Mouse (Mus musculus): ENCODE measurements at regions not wholly inside any gene's neighbourhood (a gene's known extent, or its start where the extent isn't known, plus 50 kb on each side); places are given as distances from the start of the nearest gene placed in this dataset.

GRCm38 (mm10) chr16:30136849-30137248 is 72.7 kb downstream of the Hes1 start:
- TF ChIP-seq CTCF (IDR thresholded peaks at IDR 0.05; ENCODE audit: borderline replicate concordance, extremely low read depth, insufficient read depth, insufficient read length) (no peak), POLR2A (IDR thresholded peaks at IDR 0.05; ENCODE audit: borderline replicate concordance, extremely low read depth, insufficient read depth, insufficient read length, poor library complexity, severe bottlenecking) (no peak)
- no peak for DNase-seq (ENCODE audit: low read depth)

- TF ChIP-seq CTCF (IDR thresholded peaks at IDR 0.05; ENCODE audit: borderline replicate concordance, extremely low read depth, insufficient read depth, insufficient read length) (no peak), POLR2A (IDR thresholded peaks at IDR 0.05; ENCODE audit: borderline replicate concordance, extremely low read depth, insufficient read depth, insufficient read length, poor library complexity, severe bottlenecking) (no peak)
- DNase-seq (ENCODE audit: low read depth): peak; percentile 59
These were observed 73.6 kb downstream of the Hes1 start for GRCm38 (mm10) chr16:30137812-30138211.

GRCm38 (mm10) chr16:30144818-30145464 is 80.8 kb downstream of the Hes1 start:
- no peak for DNase-seq (ENCODE audit: low read depth)
- TF ChIP-seq CTCF (IDR thresholded peaks at IDR 0.05; ENCODE audit: borderline replicate concordance, extremely low read depth, insufficient read depth, insufficient read length) (no peak), POLR2A (IDR thresholded peaks at IDR 0.05; ENCODE audit: borderline replicate concordance, extremely low read depth, insufficient read depth, insufficient read length, poor library complexity, severe bottlenecking) (no peak)

- no peak for TF ChIP-seq POLR2A (IDR thresholded peaks at IDR 0.05; ENCODE audit: borderline replicate concordance, extremely low read depth, insufficient read depth, insufficient read length, poor library complexity, severe bottlenecking)
- TF ChIP-seq CTCF (IDR thresholded peaks at IDR 0.05; ENCODE audit: borderline replicate concordance, extremely low read depth, insufficient read depth, insufficient read length): no peak
- peak; percentile 86 for DNase-seq (ENCODE audit: low read depth)
These were observed 81.5 kb downstream of the Hes1 start for GRCm38 (mm10) chr16:30145465-30146207.

- DNase-seq (ENCODE audit: low read depth): no peak
- TF ChIP-seq POLR2A (IDR thresholded peaks at IDR 0.05; ENCODE audit: borderline replicate concordance, extremely low read depth, insufficient read depth, insufficient read length, poor library complexity, severe bottlenecking): no peak
These were observed 82.0 kb downstream of the Hes1 start for GRCm38 (mm10) chr16:30146208-30146525.

GRCm38 (mm10) chr16:30147296-30147695 is 83.1 kb downstream of the Hes1 start:
- no peak for TF ChIP-seq CTCF (IDR thresholded peaks at IDR 0.05; ENCODE audit: borderline replicate concordance, extremely low read depth, insufficient read depth, insufficient read length)
- no peak for TF ChIP-seq POLR2A (IDR thresholded peaks at IDR 0.05; ENCODE audit: borderline replicate concordance, extremely low read depth, insufficient read depth, insufficient read length, poor library complexity, severe bottlenecking)
- DNase-seq (ENCODE audit: low read depth): no peak

GRCm38 (mm10) chr16:30151104-30151503 is 86.9 kb downstream of the Hes1 start:
- TF ChIP-seq CTCF (IDR thresholded peaks at IDR 0.05; ENCODE audit: borderline replicate concordance, extremely low read depth, insufficient read depth, insufficient read length) (no peak), POLR2A (IDR thresholded peaks at IDR 0.05; ENCODE audit: borderline replicate concordance, extremely low read depth, insufficient read depth, insufficient read length, poor library complexity, severe bottlenecking) (no peak)
- no peak for DNase-seq (ENCODE audit: low read depth)

GRCm38 (mm10) chr16:30155070-30155469 is 90.9 kb downstream of the Hes1 start:
- DNase-seq (ENCODE audit: low read depth): no peak

GRCm38 (mm10) chr16:30155486-30156246 is 91.5 kb downstream of the Hes1 start:
- peak; percentile 82 for DNase-seq (ENCODE audit: low read depth)

More at GRCm38 (mm10) chr16:30155070-30155469, 90.9 kb downstream of the Hes1 start:
- TF ChIP-seq POLR2A (IDR thresholded peaks at IDR 0.05; ENCODE audit: borderline replicate concordance, extremely low read depth, insufficient read depth, insufficient read length, poor library complexity, severe bottlenecking) (no peak), CTCF (IDR thresholded peaks at IDR 0.05; ENCODE audit: borderline replicate concordance, extremely low read depth, insufficient read depth, insufficient read length) (no peak)

GRCm38 (mm10) chr16:30158184-30158583 is 94.0 kb downstream of the Hes1 start:
- TF ChIP-seq CTCF (IDR thresholded peaks at IDR 0.05; ENCODE audit: borderline replicate concordance, extremely low read depth, insufficient read depth, insufficient read length) (no peak), POLR2A (IDR thresholded peaks at IDR 0.05; ENCODE audit: borderline replicate concordance, extremely low read depth, insufficient read depth, insufficient read length, poor library complexity, severe bottlenecking) (no peak)
- DNase-seq (ENCODE audit: low read depth): no peak

More at GRCm38 (mm10) chr16:30155486-30156246, 91.5 kb downstream of the Hes1 start:
- no peak for TF ChIP-seq CTCF (IDR thresholded peaks at IDR 0.05; ENCODE audit: borderline replicate concordance, extremely low read depth, insufficient read depth, insufficient read length)
- TF ChIP-seq POLR2A (IDR thresholded peaks at IDR 0.05; ENCODE audit: borderline replicate concordance, extremely low read depth, insufficient read depth, insufficient read length, poor library complexity, severe bottlenecking): no peak

- no peak for DNase-seq (ENCODE audit: low read depth)
- TF ChIP-seq POLR2A (IDR thresholded peaks at IDR 0.05; ENCODE audit: borderline replicate concordance, extremely low read depth, insufficient read depth, insufficient read length, poor library complexity, severe bottlenecking) (no peak), CTCF (IDR thresholded peaks at IDR 0.05; ENCODE audit: borderline replicate concordance, extremely low read depth, insufficient read depth, insufficient read length) (no peak)
These were observed 96.2 kb downstream of the Hes1 start for GRCm38 (mm10) chr16:30160399-30160798.
